Mouse (Mus musculus) olfactory bulb, adult 2 months (tissue): Measurements from ENCODE around the gene Hmgcs1.

Experiments
- CTCF ChIP-seq: fragments of 200-500 bp; IDR thresholded peaks from 2 replicates; pipeline ENCODE4 v1.5.1; 2012; ENCODE audit warnings: low read depth, mild to moderate bottlenecking, low read length, moderate library complexity; ENCODE audit not compliant: insufficient read depth
- POLR2A ChIP-seq: fragments of 200-500 bp; IDR thresholded peaks from 2 replicates; pipeline ENCODE4 v1.6.1; 2012; ENCODE audit warnings: mild to moderate bottlenecking, low read depth, low read length, moderate library complexity; ENCODE audit not compliant: insufficient read depth

DNA sequence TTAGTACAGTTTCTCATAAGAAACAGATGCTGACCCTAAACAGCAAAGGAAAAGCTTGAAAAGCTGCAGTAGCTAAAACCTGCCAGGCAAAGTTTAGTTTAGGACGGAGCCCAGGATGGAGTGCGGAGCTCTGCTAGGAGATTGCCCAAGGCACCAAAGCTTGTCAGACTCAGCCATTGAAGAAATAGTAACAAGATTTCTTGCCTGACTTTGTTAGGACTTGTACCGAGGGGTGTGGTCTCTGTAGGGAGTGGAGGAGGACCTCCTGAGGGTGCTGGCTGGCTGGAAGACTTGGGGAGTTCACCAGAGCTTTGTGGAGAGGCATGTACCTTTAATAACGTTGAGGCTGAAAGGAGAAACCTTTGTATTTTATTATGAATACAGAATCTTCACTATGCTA is 5.5 kb downstream of the Hmgcs1 start:
- TF ChIP-seq POLR2A: no peak
- TF ChIP-seq CTCF: no peak
